Mouse (Mus musculus) adrenal gland, adult 8-10 months (tissue): ENCODE results near the gene H2-T23. TPM values are rescaled to one million over a fixed set of nuclear protein-coding genes. Genes with fewer than 3 reads are reported as not detected.
A peak's percentile ranks its signal among the peaks of the same experiment; 100 is the strongest.

Experiments
- DNase-seq: peaks from one replicate; pipeline ENCODE4 v3.0.0; 2022
- total RNA-seq, 4 experiments: library from RNA; stranded (reverse); gene quantifications; 2 replicates each; pipeline ENCODE4 v1.2.4; 2022

Gene H2-T23
- total RNA-seq, 4 experiments from 2014 or later: 65.8 to 110 (median 93.4) TPM

GRCm38 (mm10) chr17:35993675-35994074, 39.0 kb downstream of the H2-T23 start:
- peak; percentile 47 for DNase-seq

- DNase-seq: no peak
Observed at GRCm38 (mm10) chr17:35991781-35992180, 40.9 kb downstream of the H2-T23 start.

GRCm38 (mm10) chr17:35981776-35982175, 50.9 kb downstream of the H2-T23 start:
- no peak for DNase-seq

- peak; percentile 51 for DNase-seq
Observed at GRCm38 (mm10) chr17:35980363-35980754, 52.3 kb downstream of the H2-T23 start.

Other genes starting within 250 kb of the H2-T23 start
- 10 to 100 TPM in 3 of 4 experiments, 1 to 10 TPM in 1; 8.3 to 19.3 (median 13.7) TPM for gene Ier3, start 211.2 kb downstream of the H2-T23 start, total RNA-seq
- 100 to 1,000 TPM in 2 of 4 experiments, 10 to 100 TPM in 2; 57.2 to 117 (median 94.8) TPM for gene Flot1, start 209.6 kb downstream of the H2-T23 start, total RNA-seq
- 100 to 1,000 TPM; 141 to 168 (median 159) TPM for gene Tubb5, start 194.5 kb downstream of the H2-T23 start, total RNA-seq
- 10 to 100 TPM; 20.9 to 28.2 (median 24.1) TPM for gene Mdc1, start 191.3 kb downstream of the H2-T23 start, total RNA-seq
- gene Nrm, start 171.5 kb downstream of the H2-T23 start, total RNA-seq: 1 to 10 TPM; 2.5 to 5.4 (median 5.0) TPM
- gene Ppp1r18, start 167.3 kb downstream of the H2-T23 start, total RNA-seq: 10 to 100 TPM; 35.4 to 47.9 (median 40.0) TPM
- gene Dhx16, start 153.0 kb downstream of the H2-T23 start, total RNA-seq: 10 to 100 TPM; 40.6 to 57.8 (median 52.0) TPM
- gene 2310061I04Rik, start 135.4 kb downstream of the H2-T23 start, total RNA-seq: 10 to 100 TPM; 33.1 to 46.5 (median 40.3) TPM
- gene Atat1, start 122.8 kb downstream of the H2-T23 start, total RNA-seq: 10 to 100 TPM; 34.8 to 61.0 (median 44.9) TPM
- gene Mrps18b, start 116.5 kb downstream of the H2-T23 start, total RNA-seq: 100 to 1,000 TPM in 2 of 4 experiments, 10 to 100 TPM in 2; 81.7 to 102 (median 99.4) TPM
- gene Ppp1r10, start 116.4 kb downstream of the H2-T23 start, total RNA-seq: 100 to 1,000 TPM in 1 of 4 experiments, 10 to 100 TPM in 3; 65.5 to 105 (median 89.6) TPM
- gene Abcf1, start 63.1 kb downstream of the H2-T23 start, total RNA-seq: 100 to 1,000 TPM in 1 of 4 experiments, 10 to 100 TPM in 3; 87.1 to 104 (median 93.9) TPM
- gene Gnl1, start 53.0 kb downstream of the H2-T23 start, total RNA-seq: 10 to 100 TPM; 52.4 to 65.5 (median 59.7) TPM
- 10 to 100 TPM; 19.0 to 38.5 (median 27.2) TPM for gene Prr3, start 52.6 kb downstream of the H2-T23 start, total RNA-seq
- 1 to 10 TPM; 6.0 to 9.2 (median 6.9) TPM for gene H2-T24, start 12.3 kb downstream of the H2-T23 start, total RNA-seq
- 10 to 100 TPM; 33.8 to 65.4 (median 46.3) TPM for gene H2-T22, start 9.9 kb upstream of the H2-T23 start, total RNA-seq
- gene Gm6034, start 10.1 kb upstream of the H2-T23 start, total RNA-seq: under 1 TPM in 2 of 4 experiments, not detected in 2; 0.17 to 0.30 TPM
- gene Gm11127, start 25.5 kb upstream of the H2-T23 start, total RNA-seq: 1 to 10 TPM; 5.8 to 7.9 (median 6.7) TPM
- gene Gm19684, start 88.8 kb upstream of the H2-T23 start, total RNA-seq: 1 to 10 TPM in 1 of 4 experiments, under 1 TPM in 3; 0.23 to 1.1 (median 0.58) TPM
- gene Gm7030, start 96.6 kb upstream of the H2-T23 start, total RNA-seq: under 1 TPM in 2 of 4 experiments, not detected in 2; 0.62 to 0.65 TPM
- gene Gm8909, start 135.7 kb upstream of the H2-T23 start, total RNA-seq: 1 to 10 TPM in 1 of 4 experiments, under 1 TPM in 1, not detected in 2; 0.40 to 1.2 TPM
- not detected for gene H2-T3, start 157.4 kb upstream of the H2-T23 start, total RNA-seq
- 10 to 100 TPM; 38.8 to 46.8 (median 43.4) TPM for gene Rpp21, start 225.2 kb upstream of the H2-T23 start, total RNA-seq
- gene Trim39, start 239.4 kb upstream of the H2-T23 start, total RNA-seq: 10 to 100 TPM; 17.9 to 32.7 (median 23.6) TPM